Mouse (Mus musculus) forebrain, embryonic 14.5 days (tissue): ENCODE measurements around the gene Thrsp. TPM values are rescaled to one million over a fixed set of nuclear protein-coding genes. Genes with fewer than 3 reads are reported as not detected.
A peak's percentile ranks its signal among the peaks of the same experiment; 100 is the strongest.
"Not testable (repeated sequence)": the region's sequence is repeated elsewhere in the genome, so short reads cannot be mapped to it uniquely, and the experiment has no call there.

Source experiments
- ATAC-seq: fragments of 200-750 bp; cut with Nextera tagmentation; 2 replicates; pipeline ENCODE4 v1.8.0; 2017; ENCODE audit warnings: mild to moderate bottlenecking, moderate library complexity
- DNase-seq: peaks from one replicate; pipeline ENCODE4 v3.0.0-alpha.2; 2015; ENCODE audit warnings: low spot score
- H3K27ac ChIP-seq: fragments of 300-500 bp; sonication (generic); 2 replicates; pipeline ENCODE4 v1.5.1; 2014; ENCODE audit warnings: low read depth, mild to moderate bottlenecking, control low read depth, low read length, moderate library complexity
- H3K27me3 ChIP-seq: fragments of 300-500 bp; sonication (generic); replicated peaks from 2 replicates; pipeline ENCODE4 v1.6.1; 2014; ENCODE audit warnings: low read length, control low read depth, mixed read lengths; ENCODE audit not compliant: control insufficient read depth, insufficient read depth
- H3K36me3 ChIP-seq: fragments of 300-500 bp; sonication (generic); 2 replicates; pipeline ENCODE4 v1.6.1; 2014; ENCODE audit warnings: low read length, control low read depth; ENCODE audit not compliant: control insufficient read depth, insufficient read depth
- H3K4me1 ChIP-seq: fragments of 300-500 bp; sonication (generic); 2 replicates; pipeline ENCODE4 v1.6.1; 2014; ENCODE audit warnings: antibody characterized with exemption, low read length, control low read depth; ENCODE audit not compliant: control insufficient read depth, insufficient read depth
- H3K4me2 ChIP-seq: fragments of 300-500 bp; sonication (generic); 2 replicates; pipeline ENCODE4 v1.6.1; 2014; ENCODE audit warnings: mild to moderate bottlenecking, control low read depth, low read length
- H3K4me3 ChIP-seq: fragments of 300-500 bp; sonication (generic); 2 replicates; pipeline ENCODE4 v1.5.1; 2014; ENCODE audit warnings: low read depth, low read length, control low read depth
- H3K9ac ChIP-seq: fragments of 300-500 bp; sonication (generic); 2 replicates; pipeline ENCODE4 v1.6.1; 2014; ENCODE audit warnings: mild to moderate bottlenecking, low read length, control low read depth, moderate library complexity
- H3K9me3 ChIP-seq: fragments of 300-500 bp; sonication (generic); replicated peaks from 2 replicates; pipeline ENCODE4 v1.6.1; 2016; ENCODE audit warnings: low read length, control low read depth, mixed read lengths; ENCODE audit not compliant: control insufficient read depth
- WGBS: fragments of 180-500 bp; shearing (Covaris S2); extraction: QIAGEN DNeasy Blood & Tissue Kit; methylation state at CpG from one replicate; pipeline ENCODE4 v1.1.7; 2014; 5-methylcytosine and 5-hydroxymethylcytosine counted together
- polyA plus RNA-seq: library from polyadenylated mRNA; unstranded; fragments of >200 nt; fragmentation: Nextera tagmentation; extraction: Ambion mirVana; gene quantifications from 2 replicates; pipeline ENCODE4 v1.2.1, GENCODE M21; 2014

The Thrsp gene
- polyA plus RNA-seq, 1 experiment from 2014 or later, result 3.2 TPM

- Histone ChIP-seq H3K9ac (no peak overlapping the region), H3K27me3 (no peaks in the 10 kb centered on the region), H3K9me3 (0 out of 2 replicates have a peak, but pooled peaks cover 3% of the 10 kb centered on the region), H3K4me1 (no peaks in the 10 kb centered on the region), H3K4me2 (no peak overlapping the region), H3K4me3 (no peak overlapping the region), H3K36me3 (no peaks in the 10 kb centered on the region), H3K27ac (no peak overlapping the region)
- no peak for DNase-seq
- ATAC-seq, result no peak
Observed at GRCm38 (mm10) chr7:97438986-97439385, 21.5 kb upstream of the Thrsp start.

GRCm38 (mm10) chr7:97434517-97434916 is 17.0 kb upstream of the Thrsp start:
- no peak overlapping the region for H3K9ac ChIP-seq
- peaks cover 8% of the 10 kb centered on the region for H3K4me1 ChIP-seq
- H3K9me3 ChIP-seq, result no peaks in the 10 kb centered on the region
- ATAC-seq (no peak), DNase-seq (no peak)
- no peaks in the 10 kb centered on the region for H3K27me3 ChIP-seq
- H3K36me3 ChIP-seq, result no peaks in the 10 kb centered on the region
- H3K27ac ChIP-seq, result no peak overlapping the region
- WGBS, result 85% methylated on average over 10 of the region's 10 CpGs
- H3K4me2 ChIP-seq, result no peak overlapping the region
- no peak overlapping the region for H3K4me3 ChIP-seq

GRCm38 (mm10) chr7:97433517-97433916 is 16.0 kb upstream of the Thrsp start:
- H3K4me1 ChIP-seq, result peaks cover 12% of the 10 kb centered on the region
- H3K36me3 ChIP-seq, DNase-seq, H3K9me3 ChIP-seq, ATAC-seq, H3K27ac ChIP-seq, H3K4me2 ChIP-seq, H3K9ac ChIP-seq, H3K27me3 ChIP-seq, H3K4me3 ChIP-seq: not testable (repeated sequence)
- 64% methylated on average over 3 of the region's 3 CpGs for WGBS

- no peak overlapping the region for H3K4me3 ChIP-seq
- peak overlapping the region; percentile 23; the same call in 1 of the 2 replicates for H3K4me2 ChIP-seq
- H3K9me3 ChIP-seq, result no peaks in the 10 kb centered on the region
- 0 out of 2 replicates have a peak overlapping the region, but pooled peaks have one; percentile 32 for H3K9ac ChIP-seq
- no peaks in the 10 kb centered on the region for H3K36me3 ChIP-seq
- peaks cover 14% of the 10 kb centered on the region for H3K4me1 ChIP-seq
- DNase-seq, result peak; percentile 94
- 0% methylated on average over 5 of the region's 5 CpGs for whole genome bisulfite sequencing
- H3K27me3 ChIP-seq, result no peaks in the 10 kb centered on the region
- peak overlapping the region; percentile 59 for H3K27ac ChIP-seq
- ATAC-seq, result peak; percentile 74
Observed at GRCm38 (mm10) chr7:97429705-97430104, 12.2 kb upstream of the Thrsp start.

- ATAC-seq (no peak), DNase-seq (peak; percentile 57)
- H3K27ac ChIP-seq, result 0 out of 2 replicates have a peak overlapping the region, but pooled peaks have one; percentile 2
- no peaks in the 10 kb centered on the region for H3K27me3 ChIP-seq
- peaks cover 14% of the 10 kb centered on the region for H3K4me1 ChIP-seq
- H3K9ac ChIP-seq, result no peak overlapping the region
- H3K4me2 ChIP-seq, result no peak overlapping the region
- no peaks in the 10 kb centered on the region for H3K9me3 ChIP-seq
- H3K4me3 ChIP-seq, result no peak overlapping the region
- 73% methylated on average over 5 of the region's 5 CpGs for WGBS
- H3K36me3 ChIP-seq, result no peaks in the 10 kb centered on the region
Observed at GRCm38 (mm10) chr7:97427778-97428420, 10.4 kb upstream of the Thrsp start.

- H3K4me1 ChIP-seq, result peaks cover 14% of the 10 kb centered on the region
- H3K4me2 ChIP-seq, result no peak overlapping the region
- H3K9me3 ChIP-seq, result no peaks in the 10 kb centered on the region
- DNase-seq (no peak), ATAC-seq (no peak)
- no peak overlapping the region for H3K27ac ChIP-seq
- H3K27me3 ChIP-seq, result no peaks in the 10 kb centered on the region
- 86% methylated on average over 6 of the region's 6 CpGs for WGBS
- H3K36me3 ChIP-seq, result no peaks in the 10 kb centered on the region
- no peak overlapping the region for H3K9ac ChIP-seq
- H3K4me3 ChIP-seq, result no peak overlapping the region
Observed at GRCm38 (mm10) chr7:97427296-97427695, 9.8 kb upstream of the Thrsp start.

- no peaks in the 10 kb centered on the region for H3K27me3 ChIP-seq
- H3K4me2 ChIP-seq, result no peak overlapping the region
- H3K36me3 ChIP-seq, result no peaks in the 10 kb centered on the region
- 73% methylated on average over 6 of the region's 6 CpGs for WGBS
- H3K9ac ChIP-seq, result no peak overlapping the region
- no peak for DNase-seq
- no peak overlapping the region for H3K4me3 ChIP-seq
- H3K9me3 ChIP-seq, result no peaks in the 10 kb centered on the region
- H3K4me1 ChIP-seq, result peaks cover 14% of the 10 kb centered on the region
- no peak overlapping the region for H3K27ac ChIP-seq
- ATAC-seq, result no peak
Observed at GRCm38 (mm10) chr7:97426566-97426965, 9.0 kb upstream of the Thrsp start.

- H3K9ac ChIP-seq, result peak overlapping the region; percentile 8; the same call in 1 of the 2 replicates
- H3K36me3 ChIP-seq, result no peaks in the 10 kb centered on the region
- H3K4me3 ChIP-seq, result no peak overlapping the region
- peak; percentile 88 for ATAC-seq
- no peaks in the 10 kb centered on the region for H3K9me3 ChIP-seq
- no peaks in the 10 kb centered on the region for H3K27me3 ChIP-seq
- DNase-seq, result peak; percentile 87
- H3K4me2 ChIP-seq, result no peak overlapping the region
- 9% methylated on average over 12 of the region's 12 CpGs for WGBS
- H3K4me1 ChIP-seq, result peaks cover 7% of the 10 kb centered on the region
- H3K27ac ChIP-seq, result no peak overlapping the region; the same call in 1 of the 2 replicates
Observed at GRCm38 (mm10) chr7:97424621-97425245, 7.2 kb upstream of the Thrsp start.

GRCm38 (mm10) chr7:97423754-97424153 is 6.2 kb upstream of the Thrsp start:
- ATAC-seq (no peak), DNase-seq (no peak)
- no peak overlapping the region for H3K4me3 ChIP-seq
- no peak overlapping the region for H3K9ac ChIP-seq
- no peaks in the 10 kb centered on the region for H3K36me3 ChIP-seq
- WGBS, result 61% methylated on average over 5 of the region's 5 CpGs
- H3K4me2 ChIP-seq, result no peak overlapping the region
- H3K27ac ChIP-seq, result no peak overlapping the region
- 0 out of 2 replicates have a peak, but pooled peaks cover 2% of the 10 kb centered on the region for H3K4me1 ChIP-seq
- H3K27me3 ChIP-seq, result no peaks in the 10 kb centered on the region
- H3K9me3 ChIP-seq, result no peaks in the 10 kb centered on the region
